Mouse (Mus musculus) kidney, embryonic 14.5 days (tissue): Measurements from ENCODE around the gene Gm5447. TPM values are rescaled to one million over a fixed set of nuclear protein-coding genes. Genes with fewer than 3 reads are reported as not detected.

Experiments
- ATAC-seq: fragments of 200-750 bp; cut with Nextera tagmentation; 2 replicates; pipeline ENCODE4 v1.8.0; 2017; ENCODE audit warnings: moderate number of reproducible peaks, mild to moderate bottlenecking, moderate TSS enrichment, moderate library complexity; ENCODE audit not compliant: low FRiP score, low TSS enrichment
- H3K27ac ChIP-seq: fragments of 300-500 bp; sonication (generic); 2 replicates; pipeline ENCODE4 v1.5.1; 2014; ENCODE audit warnings: low read depth, mild to moderate bottlenecking, low read length, moderate library complexity, mixed read lengths
- H3K27me3 ChIP-seq: fragments of 300-500 bp; sonication (generic); 2 replicates; pipeline ENCODE4 v1.6.1; 2014; ENCODE audit warnings: mild to moderate bottlenecking, low read length; ENCODE audit not compliant: control insufficient read depth, insufficient read depth
- H3K36me3 ChIP-seq: fragments of 300-500 bp; sonication (generic); 2 replicates; pipeline ENCODE4 v1.6.1; 2014; ENCODE audit warnings: low read length, mixed read lengths; ENCODE audit not compliant: control insufficient read depth, insufficient read depth
- H3K4me1 ChIP-seq: fragments of 300-500 bp; sonication (generic); 2 replicates; pipeline ENCODE4 v1.6.1; 2014; ENCODE audit warnings: low read length, mixed read lengths; ENCODE audit not compliant: control insufficient read depth, insufficient read depth
- H3K4me2 ChIP-seq: fragments of 300-500 bp; sonication (generic); replicated peaks from 2 replicates; pipeline ENCODE4 v1.6.1; 2014; ENCODE audit warnings: low read depth, mild to moderate bottlenecking, low read length
- H3K4me3 ChIP-seq: fragments of 300-500 bp; sonication (generic); 2 replicates; pipeline ENCODE4 v1.5.1; 2014; ENCODE audit warnings: mild to moderate bottlenecking, low read length
- H3K9ac ChIP-seq: fragments of 300-500 bp; sonication (generic); 2 replicates; pipeline ENCODE4 v1.6.1; 2014; ENCODE audit warnings: low read depth, mild to moderate bottlenecking, low read length, moderate library complexity
- H3K9me3 ChIP-seq: fragments of 300-500 bp; sonication (generic); 2 replicates; pipeline ENCODE4 v1.6.1; 2016; ENCODE audit warnings: low read length; ENCODE audit not compliant: control insufficient read depth
- WGBS: fragments of 180-500 bp; shearing (Covaris S2); extraction: QIAGEN DNeasy Blood & Tissue Kit; methylation state at CpG from one replicate; pipeline ENCODE4 v1.1.7; 2014; 5-methylcytosine and 5-hydroxymethylcytosine counted together
- polyA plus RNA-seq: library from polyadenylated mRNA; unstranded; fragments of >200 nt; fragmentation: Nextera tagmentation; extraction: Ambion mirVana; gene quantifications from 2 replicates; pipeline ENCODE4 v1.2.1, GENCODE M21; 2014

Gm5447 gene
- polyA plus RNA-seq, 1 experiment from 2014 or later, result 0.15 TPM

- Histone ChIP-seq H3K27ac (no peak overlapping the region), H3K9me3 (no peaks in the 10 kb centered on the region), H3K36me3 (no peaks in the 10 kb centered on the region), H3K4me3 (no peak overlapping the region), H3K27me3 (peaks cover 6% of the 10 kb centered on the region; the same call in 1 of the 2 replicates), H3K9ac (no peak overlapping the region), H3K4me2 (no peak overlapping the region), H3K4me1 (no peaks in the 10 kb centered on the region)
- 28% methylated on average over 3 of the region's 3 CpGs for WGBS
- no peak for ATAC-seq
Measured at GRCm38 (mm10) chr13:30993819-30994218, 19.8 kb downstream of the Gm5447 start.

GRCm38 (mm10) chr13:30994249-30994858 is 20.4 kb downstream of the Gm5447 start:
- Histone ChIP-seq H3K4me2 (no peak overlapping the region), H3K27me3 (peaks cover 6% of the 10 kb centered on the region; the same call in 1 of the 2 replicates), H3K27ac (no peak overlapping the region), H3K4me3 (no peak overlapping the region), H3K9ac (no peak overlapping the region), H3K9me3 (no peaks in the 10 kb centered on the region), H3K36me3 (no peaks in the 10 kb centered on the region), H3K4me1 (no peaks in the 10 kb centered on the region)
- WGBS, result 77% methylated on average over 6 of the region's 6 CpGs
- ATAC-seq, result no peak

GRCm38 (mm10) chr13:30997526-30998253 is 23.7 kb downstream of the Gm5447 start:
- no peak for ATAC-seq
- H3K36me3 ChIP-seq, result no peaks in the 10 kb centered on the region
- H3K9me3 ChIP-seq, result no peaks in the 10 kb centered on the region
- H3K4me1 ChIP-seq, result no peaks in the 10 kb centered on the region
- H3K9ac ChIP-seq, result no peak overlapping the region
- no peak overlapping the region for H3K27ac ChIP-seq
- no peak overlapping the region for H3K4me2 ChIP-seq
- no peak overlapping the region for H3K4me3 ChIP-seq
- 86% methylated on average over 8 of the region's 8 CpGs for WGBS
- H3K27me3 ChIP-seq, result no peaks in the 10 kb centered on the region; the same call in 1 of the 2 replicates

GRCm38 (mm10) chr13:30999799-31000198 is 25.8 kb downstream of the Gm5447 start:
- Histone ChIP-seq H3K27ac (no peak overlapping the region), H3K9me3 (no peaks in the 10 kb centered on the region), H3K4me1 (no peaks in the 10 kb centered on the region), H3K4me2 (no peak overlapping the region), H3K9ac (no peak overlapping the region), H3K4me3 (no peak overlapping the region), H3K36me3 (no peaks in the 10 kb centered on the region), H3K27me3 (no peaks in the 10 kb centered on the region)
- ATAC-seq, result no peak
- 88% methylated on average over 6 of the region's 6 CpGs for WGBS

- WGBS, result 42% methylated on average over 12 of the region's 12 CpGs
- no peak for ATAC-seq
Measured at GRCm38 (mm10) chr13:31004458-31004857, 30.5 kb downstream of the Gm5447 start.

GRCm38 (mm10) chr13:31004995-31005394 is 31.0 kb downstream of the Gm5447 start:
- Histone ChIP-seq H3K36me3 (no peaks in the 10 kb centered on the region), H3K9me3 (no peaks in the 10 kb centered on the region), H3K27me3 (no peaks in the 10 kb centered on the region), H3K27ac (no peak overlapping the region), H3K9ac (no peak overlapping the region), H3K4me2 (no peak overlapping the region), H3K4me1 (no peaks in the 10 kb centered on the region), H3K4me3 (no peak overlapping the region)
- no peak for ATAC-seq
- WGBS, result 69% methylated on average over 4 of the region's 4 CpGs

More at GRCm38 (mm10) chr13:31004458-31004857, 30.5 kb downstream of the Gm5447 start:
- Histone ChIP-seq H3K9ac (no peak overlapping the region), H3K27ac (no peak overlapping the region), H3K9me3 (no peaks in the 10 kb centered on the region), H3K4me1 (no peaks in the 10 kb centered on the region), H3K4me2 (no peak overlapping the region), H3K27me3 (no peaks in the 10 kb centered on the region), H3K4me3 (no peak overlapping the region), H3K36me3 (no peaks in the 10 kb centered on the region)

- Histone ChIP-seq H3K36me3 (no peaks in the 10 kb centered on the region), H3K27me3 (no peaks in the 10 kb centered on the region), H3K27ac (no peak overlapping the region), H3K4me3 (no peak overlapping the region), H3K9me3 (no peaks in the 10 kb centered on the region), H3K4me1 (no peaks in the 10 kb centered on the region; the same call in 1 of the 2 replicates), H3K4me2 (no peak overlapping the region), H3K9ac (no peak overlapping the region)
- ATAC-seq, result no peak
- 97% methylated on average over 3 of the region's 3 CpGs for WGBS
Measured at GRCm38 (mm10) chr13:31017545-31017944, 43.5 kb downstream of the Gm5447 start.

GRCm38 (mm10) chr13:31021514-31021913 is 47.5 kb downstream of the Gm5447 start:
- 44% methylated on average over 4 of the region's 4 CpGs for WGBS
- no peak overlapping the region for H3K4me2 ChIP-seq
- ATAC-seq, result no peak
- H3K36me3 ChIP-seq, result no peaks in the 10 kb centered on the region
- H3K4me1 ChIP-seq, result no peaks in the 10 kb centered on the region; the same call in 1 of the 2 replicates
- H3K27me3 ChIP-seq, result no peaks in the 10 kb centered on the region
- H3K4me3 ChIP-seq, result no peak overlapping the region
- no peak overlapping the region for H3K9ac ChIP-seq
- H3K9me3 ChIP-seq, result no peaks in the 10 kb centered on the region
- no peak overlapping the region for H3K27ac ChIP-seq

GRCm38 (mm10) chr13:31021927-31022326 is 47.9 kb downstream of the Gm5447 start:
- 49% methylated on average over 6 of the region's 6 CpGs for WGBS
- no peak for ATAC-seq
- no peaks in the 10 kb centered on the region for H3K9me3 ChIP-seq
- H3K36me3 ChIP-seq, result no peaks in the 10 kb centered on the region
- H3K4me1 ChIP-seq, result no peaks in the 10 kb centered on the region; the same call in 1 of the 2 replicates
- H3K4me2 ChIP-seq, result no peak overlapping the region
- H3K27me3 ChIP-seq, result no peaks in the 10 kb centered on the region
- no peak overlapping the region for H3K9ac ChIP-seq
- H3K4me3 ChIP-seq, result no peak overlapping the region
- no peak overlapping the region for H3K27ac ChIP-seq
